Mouse (Mus musculus) embryo, embryonic 10.5 days (tissue): ENCODE measurements around the gene Tchp.

Experiments
- DNase-seq: peaks from one replicate; pipeline ENCODE4 v3.0.0-alpha.2; 2015; ENCODE audit warnings: low spot score

The Tchp gene

GRCm38 (mm10) chr5:114696939-114697338 lies 10.6 kb upstream of the Tchp start:
- DNase-seq: no peak

GRCm38 (mm10) chr5:114698044-114698746 lies 9.4 kb upstream of the Tchp start:
- no peak for DNase-seq

GRCm38 (mm10) chr5:114699015-114699414 lies 8.5 kb upstream of the Tchp start:
- no peak for DNase-seq

GRCm38 (mm10) chr5:114702403-114703392 lies 4.9 kb upstream of the Tchp start:
- peak; percentile 63 for DNase-seq

GRCm38 (mm10) chr5:114708491-114708890 lies 931 bp downstream of the Tchp start:
- DNase-seq: no peak

- DNase-seq: no peak
These were observed 1.8 kb downstream of the Tchp start for GRCm38 (mm10) chr5:114709357-114709756.

GRCm38 (mm10) chr5:114714551-114714950 lies 7.0 kb downstream of the Tchp start:
- no peak for DNase-seq

- no peak for DNase-seq
These were observed 9.7 kb downstream of the Tchp start for GRCm38 (mm10) chr5:114717292-114717691.

- no peak for DNase-seq
These were observed 10.4 kb downstream of the Tchp start for GRCm38 (mm10) chr5:114717937-114718336.

- no peak for DNase-seq
These were observed 10.9 kb downstream of the Tchp start for GRCm38 (mm10) chr5:114718483-114718882.

GRCm38 (mm10) chr5:114719003-114719927 lies 11.7 kb downstream of the Tchp start:
- no peak for DNase-seq

- DNase-seq: no peak
These were observed 12.3 kb downstream of the Tchp start for GRCm38 (mm10) chr5:114719928-114720270.

GRCm38 (mm10) chr5:114720784-114721183 lies 13.2 kb downstream of the Tchp start:
- DNase-seq: no peak

GRCm38 (mm10) chr5:114721969-114722368 lies 14.4 kb downstream of the Tchp start:
- no peak for DNase-seq

GRCm38 (mm10) chr5:114722846-114723245 lies 15.3 kb downstream of the Tchp start:
- DNase-seq: no peak

GRCm38 (mm10) chr5:114728160-114728559 lies 20.6 kb downstream of the Tchp start:
- DNase-seq: no peak

- DNase-seq: peak; percentile 39
These were observed 22.6 kb downstream of the Tchp start for GRCm38 (mm10) chr5:114730129-114730528.

GRCm38 (mm10) chr5:114731498-114731897 lies 23.9 kb downstream of the Tchp start:
- no peak for DNase-seq

GRCm38 (mm10) chr5:114731969-114732368 lies 24.4 kb downstream of the Tchp start:
- DNase-seq: no peak

- DNase-seq: no peak
These were observed 26.0 kb downstream of the Tchp start for GRCm38 (mm10) chr5:114733606-114734005.

GRCm38 (mm10) chr5:114737090-114737887 lies 29.7 kb downstream of the Tchp start:
- DNase-seq: no peak
